Mouse (Mus musculus) G1E (cell line): ENCODE results near the gene Pip5k1b.

Experiments used
- CTCF ChIP-seq: IDR thresholded peaks from 2 replicates; pipeline ENCODE4 v1.5.1; 2012; ENCODE audit warnings: low read depth, low read length, inconsistent platforms, mixed read lengths
- GATA1 ChIP-seq: IDR thresholded peaks from 2 replicates; pipeline ENCODE4 v1.6.1; 2012; ENCODE audit warnings: borderline replicate concordance, low read length, inconsistent platforms, mixed read lengths
- GATA2 ChIP-seq: IDR thresholded peaks from 2 replicates; pipeline ENCODE4 v1.6.1; 2012; ENCODE audit warnings: low read depth, low read length, inconsistent platforms, borderline replicate concordance
- POLR2AphosphoS5 ChIP-seq: IDR thresholded peaks from 2 replicates; pipeline ENCODE4 v1.6.1; 2012; ENCODE audit warnings: low read depth, low read length, inconsistent platforms; ENCODE audit not compliant: insufficient replicate concordance

GRCm38 (mm10) chr19:24515941-24516340 is 39.7 kb downstream of the Pip5k1b start:
- TF ChIP-seq CTCF (no peak), GATA1 (no peak), GATA2 (no peak), POLR2AphosphoS5 (no peak)
